Mouse (Mus musculus): Measurements from ENCODE around the gene Abhd16b. TPM values are rescaled to one million over a fixed set of nuclear protein-coding genes. Genes with fewer than 3 reads are reported as not detected.

Abhd16b gene
- polyA plus RNA-seq, 1 experiment = not detected

GRCm38 (mm10) chr2:181536410-181536809 lies 43.4 kb downstream of the Abhd16b start:
- no peak for DNase-seq (ENCODE audit: extremely low spot score in 1 of 2, low spot score in 1 of 2)

DNA sequence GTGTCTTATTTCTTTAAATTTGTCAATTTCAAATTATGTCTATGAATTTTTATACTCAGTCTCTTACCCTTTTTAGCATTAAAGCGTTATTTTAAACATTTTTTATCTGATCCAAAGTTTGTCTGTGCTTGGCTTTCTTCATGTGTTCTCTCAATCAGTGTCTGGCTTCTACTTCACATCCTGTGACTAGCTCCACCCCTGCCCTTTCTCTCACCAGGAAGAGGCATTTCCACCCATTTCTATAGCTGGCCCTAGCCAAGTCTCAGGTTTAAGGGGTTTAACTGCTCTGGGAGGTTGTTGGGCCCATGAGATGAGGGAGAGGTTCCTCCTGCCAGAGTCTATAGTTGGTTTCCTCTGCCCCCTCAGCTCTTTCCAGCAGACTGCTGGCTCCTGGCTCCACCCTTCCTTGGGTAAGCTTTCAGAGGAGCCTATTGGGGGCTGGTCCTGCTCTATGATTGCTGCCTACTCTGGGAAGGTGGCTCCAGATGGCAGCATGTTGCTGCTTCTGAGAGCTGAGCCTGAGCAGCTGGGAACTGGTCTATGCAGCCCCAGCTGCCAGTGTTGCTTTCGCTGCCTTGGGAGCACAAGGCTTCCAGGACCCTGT lies 44.5 kb downstream of the Abhd16b start:
- peak; percentile 72 to 77 for DNase-seq (ENCODE audit: extremely low spot score in 1 of 2, low spot score in 1 of 2)

- no peak for DNase-seq (ENCODE audit: extremely low spot score in 1 of 2, low spot score in 1 of 2)
Measured at GRCm38 (mm10) chr2:181541761-181542380, 48.9 kb downstream of the Abhd16b start.

Other genes starting within 250 kb of the Abhd16b start
- 20.8 and 21.7 TPM in 2 replicates for gene Gmeb2, start 205.2 kb upstream of the Abhd16b start, polyA plus RNA-seq (2012; rRNA removed)
- 725 and 731 TPM in 2 replicates for gene Stmn3, start 178.7 kb upstream of the Abhd16b start, polyA plus RNA-seq (2012; rRNA removed)
- gene Rtel1, start 173.5 kb upstream of the Abhd16b start, polyA plus RNA-seq (2012; rRNA removed) = 71.9 and 77.1 TPM in 2 replicates
- gene Zgpat, start 128.3 kb upstream of the Abhd16b start, polyA plus RNA-seq (2012; rRNA removed) = 87.9 and 93.7 TPM in 2 replicates
- gene Arfrp1, start 127.8 kb upstream of the Abhd16b start, polyA plus RNA-seq (2012; rRNA removed) = 75.8 and 76.8 TPM in 2 replicates
- 71.8 and 72.7 TPM in 2 replicates for gene Lime1, start 113.1 kb upstream of the Abhd16b start, polyA plus RNA-seq (2012; rRNA removed)
- 6.6 and 6.9 TPM in 2 replicates for gene Zbtb46, start 33.8 kb upstream of the Abhd16b start, polyA plus RNA-seq (2012; rRNA removed)
- gene Tpd52l2, start 3.9 kb downstream of the Abhd16b start, polyA plus RNA-seq (2012; rRNA removed) = 115 and 118 TPM in 2 replicates
- 139 and 171 TPM in 2 replicates for gene Dnajc5, start 27.3 kb downstream of the Abhd16b start, polyA plus RNA-seq (2012; rRNA removed)
- gene Uckl1, start 91.7 kb downstream of the Abhd16b start, polyA plus RNA-seq (2012; rRNA removed) = 125 and 149 TPM in 2 replicates
- 35.7 and 38.0 TPM in 2 replicates for gene Prpf6, start 98.7 kb downstream of the Abhd16b start, polyA plus RNA-seq (2012; rRNA removed)
- 76.7 and 101 TPM in 2 replicates for gene Zfp512b, start 99.6 kb downstream of the Abhd16b start, polyA plus RNA-seq (2012; rRNA removed)
- 30.1 and 30.6 TPM in 2 replicates for gene Samd10, start 106.0 kb downstream of the Abhd16b start, polyA plus RNA-seq (2012; rRNA removed)
- gene Gm29797, start 163.8 kb downstream of the Abhd16b start, polyA plus RNA-seq (2012; rRNA removed) = not detected in 2 replicates
- gene Sox18, start 178.4 kb downstream of the Abhd16b start, polyA plus RNA-seq (2012; rRNA removed) = 20.4 and 22.5 TPM in 2 replicates
- 155 and 160 TPM in 2 replicates for gene Tcea2, start 187.1 kb downstream of the Abhd16b start, polyA plus RNA-seq (2012; rRNA removed)
- gene Rgs19, start 200.8 kb downstream of the Abhd16b start, polyA plus RNA-seq (2012; rRNA removed) = 42.6 and 53.6 TPM in 2 replicates
- gene Lkaaear1, start 205.2 kb downstream of the Abhd16b start, polyA plus RNA-seq (2012; rRNA removed) = not detected in 2 replicates
- 26.4 and 34.4 TPM in 2 replicates for gene Oprl1, start 221.8 kb downstream of the Abhd16b start, polyA plus RNA-seq (2012; rRNA removed)